17 mouse cellular contexts compared by ENCODE assay signal in genomic region chr13:44292476-44293056, GRCm38 (mm10).
DNase-seq lines count a peak whose midpoint lies in the region; ATAC-seq and TF ChIP-seq lines count a peak whose summit lies in the region.
"Had no signal": no experiment of that assay in that cellular context is flagged by ENCODE, and none has a peak within 500 bp of the region (broad histone marks: within the 10 kb centered on the region; RNA-seq: fewer than 3 reads in every experiment).

No protein-coding gene starts in this region.

- DNase-seq in gastrocnemius, adult 2 months = no peak
- no peak for DNase-seq in gastrocnemius, adult 18-20 months (ENCODE audit: low spot score)
- peak; percentile 71 for DNase-seq in 416B (ENCODE audit: low read depth)
- DNase-seq in splenic B cell, adult 2 months (ENCODE audit: low read depth, low spot score) = peak; percentile 55
- no peak for DNase-seq in right cerebral cortex, postnatal 10 days (ENCODE audit: low spot score in 2 of 2)
- DNase-seq in midbrain, postnatal 0 days (ENCODE audit: low spot score) = no peak
- no peak for DNase-seq in gastrocnemius, postnatal 4 days (ENCODE audit: low spot score in 2 of 2)
- DNase-seq: cerebellum, adult 8-10 months; gastrocnemius, postnatal 14 days; midbrain, embryonic 14.5 days had no signal

- peak overlapping the region; percentile 40 for H3K4me3 ChIP-seq in gastrocnemius, adult 2 months
- H3K4me3 ChIP-seq in bone marrow, adult 2 months (replicated peaks; ENCODE audit: control insufficient read depth, low read depth, low read length) = peak overlapping the region; percentile 3
- H3K4me3 ChIP-seq in midbrain, postnatal 0 days (ENCODE audit: low read depth, low read length) = no peak overlapping the region
- H3K4me3 ChIP-seq: forebrain, embryonic 13.5 days; heart, embryonic 15.5 days; liver, embryonic 15.5 days; neural tube, embryonic 12.5 days had no signal

- 13% methylated on average over 6 of the region's 6 CpGs for WGBS in bone marrow, adult 2 months
- WGBS in midbrain, postnatal 0 days = 76% methylated on average over 6 of the region's 6 CpGs

- ATAC-seq in midbrain, postnatal 0 days (ENCODE audit: low FRiP score) = no peak
- ATAC-seq: forebrain, embryonic 13.5 days; hindbrain, embryonic 16.5 days had no signal

- H3K4me1 ChIP-seq in bone marrow, adult 2 months (ENCODE audit: control insufficient read depth, insufficient read depth, low read length) = no peaks in the 10 kb centered on the region
- no peaks in the 10 kb centered on the region for H3K4me1 ChIP-seq in midbrain, postnatal 0 days (ENCODE audit: insufficient read depth, low read length)
- H3K4me1 ChIP-seq: forebrain, embryonic 13.5 days; heart, embryonic 15.5 days; liver, embryonic 15.5 days; neural tube, embryonic 12.5 days had no signal

- no peak for TF ChIP-seq CTCF in gastrocnemius, adult 2 months (IDR thresholded peaks at IDR 0.05)
- TF ChIP-seq CTCF in bone marrow, adult 2 months (IDR thresholded peaks at IDR 0.05; ENCODE audit: control insufficient read depth, insufficient read depth, low read length) = no peak
- no peak for TF ChIP-seq CTCF in midbrain, postnatal 0 days (IDR thresholded peaks at IDR 0.05)

- H3K27me3 ChIP-seq in splenic B cell, adult 2 months (ENCODE audit: control insufficient read depth, insufficient read depth, low read length, poor library complexity, severe bottlenecking) = no peaks in the 10 kb centered on the region
- no peaks in the 10 kb centered on the region for H3K27me3 ChIP-seq in midbrain, postnatal 0 days (ENCODE audit: insufficient read depth, low read length)
- H3K27me3 ChIP-seq: forebrain, embryonic 13.5 days; heart, embryonic 15.5 days; liver, embryonic 15.5 days; neural tube, embryonic 12.5 days had no signal

- peak overlapping the region; percentile 35; the same call in 1 of the 2 replicates for H3K27ac ChIP-seq in gastrocnemius, adult 2 months
- H3K27ac ChIP-seq in bone marrow, adult 2 months (ENCODE audit: control insufficient read depth, insufficient read depth, low read depth, low read length, poor library complexity) = no peak overlapping the region
- H3K27ac ChIP-seq in midbrain, postnatal 0 days (ENCODE audit: low read depth, low read length) = no peak overlapping the region
- H3K27ac ChIP-seq: forebrain, embryonic 13.5 days; heart, embryonic 15.5 days; kidney, postnatal 0 days; liver, embryonic 15.5 days; neural tube, embryonic 12.5 days had no signal

- H3K9ac ChIP-seq in midbrain, postnatal 0 days (replicated peaks; ENCODE audit: low read length, poor library complexity, severe bottlenecking) = no peak overlapping the region
- H3K9ac ChIP-seq: forebrain, embryonic 13.5 days; heart, embryonic 15.5 days; liver, embryonic 15.5 days; neural tube, embryonic 12.5 days had no signal

- no peak overlapping the region for H3K4me2 ChIP-seq in midbrain, postnatal 0 days (ENCODE audit: low read depth, low read length, poor library complexity, severe bottlenecking)
- H3K4me2 ChIP-seq: forebrain, embryonic 13.5 days; heart, embryonic 15.5 days; liver, embryonic 15.5 days; neural tube, embryonic 12.5 days had no signal

- no peaks in the 10 kb centered on the region for H3K36me3 ChIP-seq in splenic B cell, adult 2 months (ENCODE audit: control insufficient read depth, insufficient read depth, low read length, poor library complexity, severe bottlenecking)
- H3K36me3 ChIP-seq in midbrain, postnatal 0 days (ENCODE audit: insufficient read depth, low read length) = no peaks in the 10 kb centered on the region
- H3K36me3 ChIP-seq: heart, embryonic 15.5 days; liver, embryonic 15.5 days; neural tube, embryonic 12.5 days had no signal

- TF ChIP-seq POLR2A in bone marrow, adult 2 months (IDR thresholded peaks at IDR 0.05; ENCODE audit: borderline replicate concordance, control insufficient read depth, low read depth, low read length) = no peak

- intact Hi-C loops in gastrocnemius, adult 2 months (cut with DNase I) = no loop called here

- H3K9me3 ChIP-seq in midbrain, postnatal 0 days (ENCODE audit: low read length) = peaks cover 3% of the 10 kb centered on the region; the same call in 1 of the 2 replicates
- H3K9me3 ChIP-seq: heart, embryonic 15.5 days; liver, embryonic 15.5 days had no signal

Comparison
In these comparisons a context has a peak if more than half of its experiments do, and no peak if none do; other contexts are left out.
1. DNase-seq: peak in 416B (single experiment) and splenic B cell, adult 2 months (single experiment); none in gastrocnemius, adult 2 months (single experiment), gastrocnemius, adult 18-20 months (single experiment), right cerebral cortex, postnatal 10 days (0 of 2), midbrain, postnatal 0 days (single experiment) and gastrocnemius, postnatal 4 days (0 of 2).